Mouse (Mus musculus) forebrain, embryonic 16.5 days (tissue): ENCODE results near the gene Aif1. TPM values are rescaled to one million over a fixed set of nuclear protein-coding genes. Genes with fewer than 3 reads are reported as not detected.

Source experiments
- ATAC-seq: fragments of 200-750 bp; cut with Nextera tagmentation; 2 replicates; pipeline ENCODE4 v1.8.0; 2017; ENCODE audit warnings: mild to moderate bottlenecking, moderate library complexity
- H3K27ac ChIP-seq: fragments of 300-500 bp; sonication (generic); 2 replicates; pipeline ENCODE4 v1.5.1; 2014; ENCODE audit warnings: low read length, control low read depth
- H3K27me3 ChIP-seq: fragments of 300-500 bp; sonication (generic); replicated peaks from 2 replicates; pipeline ENCODE4 v1.6.1; 2014; ENCODE audit warnings: low read length; ENCODE audit not compliant: control insufficient read depth, insufficient read depth
- H3K36me3 ChIP-seq: fragments of 300-500 bp; sonication (generic); 2 replicates; pipeline ENCODE4 v1.6.1; 2014; ENCODE audit not compliant: control insufficient read depth, insufficient read depth
- H3K4me1 ChIP-seq: fragments of 300-500 bp; sonication (generic); replicated peaks from 2 replicates; pipeline ENCODE4 v1.6.1; 2014; ENCODE audit warnings: low read length; ENCODE audit not compliant: control insufficient read depth, insufficient read depth
- H3K4me2 ChIP-seq: fragments of 300-500 bp; sonication (generic); 2 replicates; pipeline ENCODE4 v1.6.1; 2014; ENCODE audit warnings: mild to moderate bottlenecking, low read length, control low read depth
- H3K4me3 ChIP-seq: fragments of 300-500 bp; sonication (generic); replicated peaks from 2 replicates; pipeline ENCODE4 v1.5.1; 2014; ENCODE audit warnings: mild to moderate bottlenecking, low read length, control low read depth
- H3K9ac ChIP-seq: fragments of 300-500 bp; sonication (generic); replicated peaks from 2 replicates; pipeline ENCODE4 v1.6.1; 2014; ENCODE audit warnings: low read depth, low read length, control low read depth
- H3K9me3 ChIP-seq: fragments of 300-500 bp; sonication (generic); 2 replicates; pipeline ENCODE4 v1.6.1; 2016; ENCODE audit warnings: low read length; ENCODE audit not compliant: control insufficient read depth
- whole genome bisulfite sequencing: fragments of 180-500 bp; shearing (Covaris S2); extraction: QIAGEN DNeasy Blood & Tissue Kit; methylation state at CpG from one replicate; pipeline ENCODE4 v1.1.7; 2014; 5-methylcytosine and 5-hydroxymethylcytosine counted together
- polyA plus RNA-seq: library from polyadenylated mRNA; unstranded; fragments of >200 nt; fragmentation: Nextera tagmentation; extraction: Ambion mirVana; gene quantifications from 2 replicates; pipeline ENCODE4 v1.2.1, GENCODE M21; 2015

Aif1 gene
- polyA plus RNA-seq, 1 experiment from 2014 or later = 5.9 TPM

DNA sequence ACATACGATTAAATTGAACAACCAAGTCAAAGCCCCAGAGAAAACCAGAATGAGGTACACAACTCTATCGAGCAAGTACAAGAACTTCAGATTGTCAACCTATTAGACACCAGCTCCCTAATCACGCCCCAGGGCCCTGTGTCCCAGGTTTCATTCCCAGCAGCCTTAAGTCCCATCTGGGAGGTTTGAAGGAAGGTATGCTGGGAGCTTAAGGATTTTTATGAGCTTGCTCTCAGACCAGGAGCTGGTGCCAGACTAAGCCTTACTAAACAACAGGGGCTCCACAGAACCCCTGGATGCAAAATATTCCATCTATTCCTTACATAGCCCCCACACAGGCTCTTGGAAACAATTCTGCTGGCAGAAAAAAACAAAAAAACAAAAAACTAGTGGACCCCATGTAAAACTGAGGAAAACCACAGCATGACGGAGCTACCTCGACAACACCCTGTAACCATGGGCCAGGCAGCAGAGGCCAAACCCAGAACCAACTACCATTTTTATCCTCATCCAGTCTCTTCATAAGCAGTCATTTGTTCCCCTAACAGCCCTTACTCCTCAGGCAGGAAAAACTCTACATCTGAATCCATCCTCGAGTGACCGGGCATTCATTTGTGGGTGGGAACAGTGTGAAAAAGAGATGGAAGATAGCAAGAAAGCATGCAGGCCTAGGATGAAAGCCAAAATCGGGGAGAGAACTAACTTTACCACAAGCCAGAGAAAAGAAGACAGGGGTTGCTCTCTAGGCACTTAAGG lies 12.4 kb downstream of the Aif1 start:
- Histone ChIP-seq H3K4me3 (peak overlapping the region; percentile 98), H3K4me1 (peaks cover 28% of the 10 kb centered on the region), H3K9me3 (no peaks in the 10 kb centered on the region), H3K9ac (peak overlapping the region; percentile 100), H3K4me2 (peak overlapping the region; percentile 66), H3K27me3 (no peaks in the 10 kb centered on the region), H3K27ac (peak overlapping the region; percentile 97), H3K36me3 (peaks cover 32% of the 10 kb centered on the region)
- no peak for ATAC-seq
- WGBS = 9% methylated on average over 8 of the region's 8 CpGs

DNA sequence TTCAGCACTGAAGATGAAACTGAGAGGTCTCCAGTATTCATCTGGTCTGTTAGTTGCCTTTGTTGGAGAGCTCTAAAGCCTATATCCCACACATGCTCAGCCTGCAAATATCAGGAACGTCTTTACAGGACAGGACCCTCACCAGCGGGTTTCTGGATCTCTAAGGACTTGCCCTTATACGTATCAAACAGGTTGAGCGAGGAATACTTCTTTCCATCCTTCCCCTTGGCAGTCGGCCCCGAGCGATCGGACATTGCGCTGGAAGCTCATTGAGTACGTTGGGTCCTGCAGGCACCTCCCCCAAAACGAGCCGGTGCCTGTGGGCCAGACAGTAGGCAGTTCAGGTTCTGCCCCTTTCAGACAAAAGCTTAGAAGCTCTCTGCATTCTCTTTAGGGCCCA lies 13.1 kb downstream of the Aif1 start:
- H3K4me1 ChIP-seq = peaks cover 28% of the 10 kb centered on the region
- no peaks in the 10 kb centered on the region for H3K27me3 ChIP-seq
- H3K9me3 ChIP-seq = no peaks in the 10 kb centered on the region
- WGBS = 33% methylated on average over 12 of the region's 12 CpGs
- H3K36me3 ChIP-seq = peaks cover 39% of the 10 kb centered on the region
- no peak for ATAC-seq
- peak overlapping the region; percentile 98 for H3K4me3 ChIP-seq
- no peak overlapping the region for H3K27ac ChIP-seq
- peak overlapping the region; percentile 100 for H3K9ac ChIP-seq
- peak overlapping the region; percentile 66 for H3K4me2 ChIP-seq

DNA sequence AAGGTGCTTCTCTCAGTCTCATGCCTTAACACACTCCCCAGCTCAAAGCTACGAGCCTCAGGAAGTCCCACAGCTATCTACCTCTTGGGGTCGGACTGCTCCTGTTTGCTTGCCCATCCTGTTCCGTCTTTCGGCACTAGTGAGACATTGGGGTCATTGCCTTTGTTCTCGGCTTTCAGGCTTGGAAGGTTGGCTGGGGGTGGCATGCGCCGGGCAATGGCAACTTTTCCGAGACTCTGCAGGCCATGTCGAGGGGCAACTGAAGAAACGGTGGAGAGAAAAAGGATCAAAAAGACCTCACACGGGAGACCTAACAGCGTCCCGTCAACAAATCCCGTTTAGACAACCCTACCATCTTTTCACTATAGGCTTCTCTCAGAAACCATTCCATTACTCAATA lies 13.7 kb downstream of the Aif1 start:
- Histone ChIP-seq H3K9ac (peak overlapping the region; percentile 100; the same call in 1 of the 2 replicates), H3K36me3 (peaks cover 44% of the 10 kb centered on the region), H3K4me2 (peak overlapping the region; percentile 66), H3K27ac (no peak overlapping the region), H3K27me3 (no peaks in the 10 kb centered on the region), H3K4me3 (peak overlapping the region; percentile 98), H3K4me1 (peaks cover 28% of the 10 kb centered on the region), H3K9me3 (no peaks in the 10 kb centered on the region)
- ATAC-seq = no peak
- WGBS = 73% methylated on average over 14 of the region's 14 CpGs

DNA sequence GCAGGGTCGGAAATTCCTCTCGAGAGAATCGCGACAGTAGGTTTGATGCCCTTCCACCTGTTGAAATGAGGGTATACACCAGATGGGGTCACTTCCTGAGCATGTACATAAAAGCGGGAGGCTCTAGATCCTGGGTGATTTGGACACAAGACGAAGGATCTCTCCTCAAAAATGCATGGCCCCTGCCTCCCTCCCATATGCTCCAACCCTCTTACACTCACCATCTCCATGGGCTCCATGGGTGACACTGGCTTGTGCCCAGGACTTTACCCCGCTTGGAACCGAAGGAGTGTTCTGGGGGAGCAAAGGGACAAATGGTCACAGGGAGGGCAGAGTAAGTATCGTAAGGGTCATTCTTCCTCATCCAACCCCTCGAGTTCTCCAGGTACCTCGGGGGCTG lies 14.4 kb downstream of the Aif1 start:
- H3K27me3 ChIP-seq = no peaks in the 10 kb centered on the region
- H3K9me3 ChIP-seq = no peaks in the 10 kb centered on the region
- peaks cover 50% of the 10 kb centered on the region for H3K36me3 ChIP-seq
- no peak overlapping the region for H3K27ac ChIP-seq
- no peak overlapping the region for H3K4me2 ChIP-seq
- ATAC-seq = no peak
- 89% methylated on average over 11 of the region's 11 CpGs for WGBS
- H3K4me1 ChIP-seq = peaks cover 27% of the 10 kb centered on the region
- H3K9ac ChIP-seq = no peak overlapping the region
- H3K4me3 ChIP-seq = no peak overlapping the region

DNA sequence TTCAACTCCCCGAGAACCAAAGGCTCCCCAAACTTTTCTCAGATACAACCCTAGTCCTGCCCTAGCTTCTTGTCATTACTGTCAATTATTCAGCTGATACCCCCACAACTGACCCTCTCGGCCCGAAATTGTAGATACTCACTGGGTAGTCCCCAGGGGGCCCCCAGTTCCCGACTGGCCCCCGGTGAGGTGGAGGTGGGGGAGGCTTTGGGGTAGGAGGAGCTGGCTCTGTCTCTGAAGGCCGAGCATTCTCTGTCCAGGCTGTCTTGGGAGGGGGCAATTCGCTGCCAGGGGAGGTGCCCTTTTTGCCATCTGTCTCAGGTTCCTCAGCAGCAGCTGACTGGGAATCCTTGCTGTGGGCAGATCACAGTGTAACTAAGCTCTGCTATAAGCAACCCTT lies 16.2 kb downstream of the Aif1 start:
- no peaks in the 10 kb centered on the region for H3K27me3 ChIP-seq
- no peaks in the 10 kb centered on the region for H3K9me3 ChIP-seq
- 81% methylated on average over 7 of the region's 7 CpGs for WGBS
- no peak overlapping the region for H3K27ac ChIP-seq
- H3K4me1 ChIP-seq = peaks cover 19% of the 10 kb centered on the region
- no peak for ATAC-seq
- H3K4me2 ChIP-seq = no peak overlapping the region
- H3K9ac ChIP-seq = no peak overlapping the region
- peaks cover 67% of the 10 kb centered on the region for H3K36me3 ChIP-seq
- no peak overlapping the region for H3K4me3 ChIP-seq

DNA sequence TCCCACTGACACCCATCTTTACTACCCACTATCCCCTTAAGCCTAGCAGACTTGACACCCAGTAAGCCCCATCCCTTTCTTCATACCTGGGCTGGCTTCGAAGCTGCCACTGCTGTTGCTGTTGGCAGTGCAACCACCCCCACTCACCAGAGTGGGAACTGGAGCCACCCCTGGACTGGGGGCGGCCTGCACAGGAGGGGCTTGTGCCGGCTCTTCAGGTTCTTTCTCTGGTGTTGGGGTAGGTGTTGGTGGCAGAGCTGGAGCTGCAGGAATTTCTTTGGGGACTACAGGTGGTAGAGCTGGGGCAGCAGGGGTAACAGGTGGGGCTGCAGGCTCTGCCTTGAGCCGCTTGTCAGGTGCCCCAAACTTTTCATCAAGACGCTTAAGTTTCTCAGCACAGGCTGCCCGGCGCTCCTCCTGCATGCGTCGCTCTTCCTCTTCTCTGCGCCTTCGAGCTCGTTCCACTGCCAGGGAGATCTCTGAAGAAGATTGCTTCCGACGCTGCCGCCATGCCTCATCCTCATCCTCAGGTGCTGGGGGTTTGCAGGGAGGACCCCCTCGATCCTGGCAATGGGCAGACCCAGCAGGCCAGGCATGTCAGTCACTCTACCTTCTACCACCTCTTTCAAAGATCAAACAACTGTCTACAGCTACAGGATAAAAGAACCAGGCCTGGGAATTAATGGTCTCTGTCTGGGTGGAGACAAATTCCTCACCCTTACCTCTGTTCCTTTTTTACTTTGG lies 16.8 kb downstream of the Aif1 start:
- no peaks in the 10 kb centered on the region for H3K9me3 ChIP-seq
- H3K36me3 ChIP-seq = peaks cover 72% of the 10 kb centered on the region
- peaks cover 19% of the 10 kb centered on the region for H3K4me1 ChIP-seq
- no peaks in the 10 kb centered on the region for H3K27me3 ChIP-seq
- no peak overlapping the region for H3K9ac ChIP-seq
- 92% methylated on average over 16 of the region's 16 CpGs for WGBS
- no peak for ATAC-seq
- no peak overlapping the region for H3K27ac ChIP-seq
- no peak overlapping the region for H3K4me3 ChIP-seq
- no peak overlapping the region for H3K4me2 ChIP-seq

DNA sequence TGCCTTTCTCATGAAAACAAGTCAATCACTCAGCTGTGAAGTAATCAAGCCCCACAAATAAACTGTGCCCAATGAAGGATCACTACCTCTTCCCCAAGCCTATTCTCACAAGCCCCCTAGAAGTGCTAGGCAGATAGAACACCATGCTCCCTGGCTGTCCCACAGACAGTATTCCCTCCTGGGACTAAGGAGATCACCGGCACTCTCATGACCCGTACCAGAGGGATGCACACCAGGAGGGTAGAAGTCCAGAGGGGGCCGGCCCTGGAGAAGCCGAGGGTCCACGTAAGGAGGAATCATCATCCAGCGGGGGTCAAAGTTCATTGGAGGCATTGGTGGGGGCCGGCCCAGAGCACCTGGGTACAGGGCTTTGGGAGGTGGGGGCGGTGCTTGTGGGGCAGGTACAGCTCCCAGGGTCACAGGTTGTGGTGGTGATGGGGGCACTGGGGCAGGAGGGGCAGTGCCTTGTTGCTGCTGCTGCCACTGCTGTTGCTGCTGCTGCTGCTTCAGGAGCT lies 18.1 kb downstream of the Aif1 start:
- peaks cover 11% of the 10 kb centered on the region for H3K4me1 ChIP-seq
- H3K4me3 ChIP-seq = no peak overlapping the region
- no peak overlapping the region for H3K4me2 ChIP-seq
- no peak overlapping the region for H3K9ac ChIP-seq
- H3K27me3 ChIP-seq = no peaks in the 10 kb centered on the region
- peaks cover 85% of the 10 kb centered on the region for H3K36me3 ChIP-seq
- no peaks in the 10 kb centered on the region for H3K9me3 ChIP-seq
- WGBS = 92% methylated on average over 8 of the region's 8 CpGs
- no peak overlapping the region for H3K27ac ChIP-seq
- ATAC-seq = no peak

DNA sequence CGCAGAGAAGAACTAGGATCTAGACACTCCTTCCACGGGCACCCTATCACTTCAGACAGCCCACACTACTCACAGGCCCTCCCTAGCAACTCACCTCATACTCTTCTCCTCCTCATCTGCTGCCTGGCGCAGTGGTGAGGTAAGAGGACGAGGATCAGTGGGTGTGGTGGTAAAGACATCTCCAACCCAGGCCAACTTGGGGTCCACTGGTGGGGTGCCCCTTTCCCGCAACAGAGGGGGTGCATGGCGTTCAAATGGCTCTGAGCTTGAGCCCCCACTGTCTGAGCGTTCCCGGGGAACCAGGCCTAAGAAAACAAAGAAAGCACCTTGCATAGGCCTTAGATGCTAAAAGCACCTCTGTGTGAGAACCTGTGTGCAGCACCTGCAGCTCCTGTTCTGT lies 18.6 kb downstream of the Aif1 start:
- peaks cover 7% of the 10 kb centered on the region for H3K4me1 ChIP-seq
- H3K27ac ChIP-seq = no peak overlapping the region
- H3K4me2 ChIP-seq = no peak overlapping the region
- ATAC-seq = no peak
- H3K9me3 ChIP-seq = no peaks in the 10 kb centered on the region
- no peak overlapping the region for H3K4me3 ChIP-seq
- peaks cover 90% of the 10 kb centered on the region for H3K36me3 ChIP-seq
- 93% methylated on average over 8 of the region's 8 CpGs for WGBS
- no peak overlapping the region for H3K9ac ChIP-seq
- no peaks in the 10 kb centered on the region for H3K27me3 ChIP-seq

DNA sequence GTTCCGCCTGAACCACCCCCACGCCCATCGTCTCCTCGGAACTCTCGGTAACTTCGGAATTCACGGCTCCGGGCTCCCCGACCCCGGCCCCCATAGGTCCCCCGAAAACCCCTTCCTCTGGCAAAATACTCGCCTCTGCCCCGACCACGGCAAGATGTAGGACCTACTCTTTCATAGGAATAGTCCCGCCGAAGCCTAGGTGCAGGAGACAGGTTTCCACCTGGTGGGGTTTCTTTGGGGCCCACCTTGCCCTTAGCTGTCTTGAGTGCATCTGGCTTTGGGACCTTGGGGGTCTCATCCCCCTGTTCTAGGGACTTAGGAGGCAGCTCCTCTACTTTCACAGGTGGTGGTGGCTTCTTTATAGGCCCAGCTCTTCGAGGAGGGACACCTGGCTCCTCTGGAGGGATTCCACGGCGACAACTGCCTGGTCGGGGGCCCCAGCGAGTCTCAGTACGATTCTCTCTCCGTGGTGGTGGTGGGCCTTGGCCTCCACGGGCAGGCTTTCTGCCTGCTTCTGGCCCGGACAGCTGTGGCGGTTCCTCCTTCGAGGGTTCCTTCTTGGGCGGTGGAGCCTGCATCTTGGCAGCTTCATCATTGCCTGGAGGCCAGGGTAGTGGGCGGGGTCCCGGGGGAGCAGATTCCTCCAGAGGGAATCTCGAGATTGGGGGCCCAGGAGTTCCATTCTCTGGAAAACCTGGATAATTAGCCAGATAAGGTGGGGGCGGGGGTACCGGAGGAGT lies 19.2 kb downstream of the Aif1 start:
- H3K4me1 ChIP-seq = peaks cover 2% of the 10 kb centered on the region; the same call in 1 of the 2 replicates
- no peak for ATAC-seq
- no peaks in the 10 kb centered on the region for H3K27me3 ChIP-seq
- no peak overlapping the region for H3K4me3 ChIP-seq
- H3K27ac ChIP-seq = no peak overlapping the region
- H3K36me3 ChIP-seq = peaks cover 93% of the 10 kb centered on the region
- H3K9me3 ChIP-seq = no peaks in the 10 kb centered on the region
- H3K9ac ChIP-seq = no peak overlapping the region
- no peak overlapping the region for H3K4me2 ChIP-seq
- 89% methylated on average over 33 of the region's 33 CpGs for WGBS
